Mouse (Mus musculus): ENCODE measurements at regions not wholly inside any gene's neighbourhood (a gene's known extent, or its start where the extent isn't known, plus 50 kb on each side); places are given as distances from the start of the nearest gene placed in this dataset.
"Not testable (repeated sequence)": the region's sequence is repeated elsewhere in the genome, so short reads cannot be mapped to it uniquely, and the experiment has no call there.

DNA sequence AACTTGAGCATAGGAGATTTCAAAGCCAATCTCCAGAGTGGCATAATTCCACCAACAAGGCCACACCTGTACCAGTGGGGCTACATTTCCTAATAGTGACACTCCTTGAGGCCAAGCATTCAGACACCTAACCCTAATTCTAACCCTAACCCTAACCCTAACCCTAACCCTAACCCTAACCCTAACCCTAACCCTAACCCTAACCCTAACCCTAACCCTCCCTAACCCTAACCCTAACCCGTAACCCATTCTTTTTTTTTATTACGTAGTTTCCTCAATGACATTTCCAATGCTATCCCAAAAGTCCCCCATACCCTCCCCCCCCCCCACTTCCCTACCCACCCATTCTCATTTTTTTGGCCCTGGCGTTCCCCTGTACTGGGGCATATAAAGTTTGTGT, 609.9 kb upstream of the Map3k7 start:
- H3K4me1 ChIP-seq (ENCODE audit: control insufficient read depth, insufficient read depth, low read length); H3K9ac ChIP-seq (ENCODE audit: low read depth, low read length); H3K27me3 ChIP-seq (ENCODE audit: control insufficient read depth, insufficient read depth, low read length); ATAC-seq (ENCODE audit: low FRiP score, low TSS enrichment); H3K27ac ChIP-seq (ENCODE audit: low read depth, low read length); H3K9me3 ChIP-seq (ENCODE audit: control insufficient read depth, low read length); H3K36me3 ChIP-seq (ENCODE audit: control insufficient read depth, insufficient read depth, low read length); H3K4me2 ChIP-seq (replicated peaks; ENCODE audit: low read depth, low read length); H3K4me3 ChIP-seq (ENCODE audit: low read length): not testable (repeated sequence)
- 100% methylated on average over 2 of the region's 3 CpGs for WGBS

DNA sequence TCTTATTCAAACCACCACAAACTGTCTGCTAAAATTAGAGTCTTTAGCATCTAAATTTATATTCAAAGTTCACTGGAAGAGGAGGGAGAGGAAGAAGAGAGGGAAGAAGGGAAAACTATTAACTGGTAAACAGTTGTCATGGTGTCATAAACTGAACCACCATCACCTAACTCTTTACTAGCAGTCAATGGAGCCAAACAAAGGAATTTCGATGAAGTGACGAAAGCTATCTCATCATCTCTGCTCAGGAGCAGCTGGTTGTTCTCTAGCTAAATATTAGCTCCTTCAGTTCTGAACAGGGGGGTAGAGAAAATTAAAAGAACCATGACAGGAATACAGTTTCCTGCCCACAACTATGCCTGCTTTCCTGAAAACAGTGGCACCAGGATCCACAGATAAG, 608.9 kb upstream of the Map3k7 start:
- H3K4me2 ChIP-seq (replicated peaks; ENCODE audit: low read depth, low read length) = no peak overlapping the region
- no peaks in the 10 kb centered on the region for H3K27me3 ChIP-seq (ENCODE audit: control insufficient read depth, insufficient read depth, low read length)
- no peaks in the 10 kb centered on the region for H3K9me3 ChIP-seq (ENCODE audit: control insufficient read depth, low read length)
- no peak overlapping the region for H3K27ac ChIP-seq (ENCODE audit: low read depth, low read length)
- no peaks in the 10 kb centered on the region for H3K36me3 ChIP-seq (ENCODE audit: control insufficient read depth, insufficient read depth, low read length)
- H3K4me1 ChIP-seq (ENCODE audit: control insufficient read depth, insufficient read depth, low read length) = no peaks in the 10 kb centered on the region
- H3K9ac ChIP-seq (ENCODE audit: low read depth, low read length) = no peak overlapping the region
- WGBS = 56% methylated on average over 2 of the region's 2 CpGs
- H3K4me3 ChIP-seq (ENCODE audit: low read length) = no peak overlapping the region
- ATAC-seq (ENCODE audit: low FRiP score, low TSS enrichment) = no peak

DNA sequence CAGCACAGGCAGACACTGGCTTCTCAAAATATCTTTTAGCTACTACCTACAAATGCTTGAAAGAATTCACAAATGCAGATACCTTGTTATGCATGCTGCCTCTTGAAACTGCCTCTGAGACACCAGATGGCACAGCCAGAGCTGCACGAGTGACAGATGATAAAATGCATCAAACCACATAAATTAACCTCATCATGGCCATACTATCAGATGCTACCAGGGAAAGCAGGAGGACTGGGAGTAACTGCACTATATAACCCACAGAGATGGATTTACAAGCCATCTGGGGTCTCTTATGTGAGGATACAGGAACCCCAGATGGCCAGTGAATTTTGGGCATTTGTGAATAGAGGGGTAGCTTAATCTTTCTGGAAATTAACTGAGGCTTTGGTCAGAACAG, 597.7 kb upstream of the Map3k7 start:
- Histone ChIP-seq H3K9ac (ENCODE audit: low read depth, low read length) (no peak overlapping the region), H3K4me2 (replicated peaks; ENCODE audit: low read depth, low read length) (no peak overlapping the region), H3K4me3 (ENCODE audit: low read length) (no peak overlapping the region), H3K36me3 (ENCODE audit: control insufficient read depth, insufficient read depth, low read length) (no peaks in the 10 kb centered on the region), H3K4me1 (ENCODE audit: control insufficient read depth, insufficient read depth, low read length) (no peaks in the 10 kb centered on the region), H3K27me3 (ENCODE audit: control insufficient read depth, insufficient read depth, low read length) (no peaks in the 10 kb centered on the region), H3K9me3 (ENCODE audit: control insufficient read depth, low read length) (no peaks in the 10 kb centered on the region), H3K27ac (ENCODE audit: low read depth, low read length) (no peak overlapping the region)
- WGBS = 55% methylated on average over 1 of the region's 1 CpGs
- no peak for ATAC-seq (ENCODE audit: low FRiP score, low TSS enrichment)

DNA sequence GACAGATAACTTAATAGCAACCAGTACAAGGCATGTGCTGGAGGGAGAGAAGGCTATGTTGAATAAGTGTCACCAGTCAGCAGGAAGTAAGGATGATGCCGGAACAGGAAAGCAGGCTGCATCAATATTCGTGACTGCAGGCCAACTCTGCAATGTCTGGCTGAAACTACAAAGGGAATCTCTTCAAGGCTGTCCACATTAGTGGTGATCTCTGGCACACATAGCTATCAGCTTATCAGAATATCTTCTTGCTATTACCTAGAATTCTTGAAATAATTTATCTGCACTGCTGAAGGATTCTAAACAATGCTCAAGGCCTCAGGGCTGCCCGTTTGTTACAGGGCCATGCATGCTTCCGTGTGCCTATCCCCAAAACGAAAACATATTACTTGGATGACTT, 596.9 kb upstream of the Map3k7 start:
- H3K36me3 ChIP-seq (ENCODE audit: control insufficient read depth, insufficient read depth, low read length) = no peaks in the 10 kb centered on the region
- no peaks in the 10 kb centered on the region for H3K27me3 ChIP-seq (ENCODE audit: control insufficient read depth, insufficient read depth, low read length)
- H3K4me3 ChIP-seq (ENCODE audit: low read length) = no peak overlapping the region
- no peak overlapping the region for H3K9ac ChIP-seq (ENCODE audit: low read depth, low read length)
- H3K4me2 ChIP-seq (replicated peaks; ENCODE audit: low read depth, low read length) = no peak overlapping the region
- 87% methylated on average over 5 of the region's 5 CpGs for WGBS
- no peak for ATAC-seq (ENCODE audit: low FRiP score, low TSS enrichment)
- no peak overlapping the region for H3K27ac ChIP-seq (ENCODE audit: low read depth, low read length)
- no peaks in the 10 kb centered on the region for H3K4me1 ChIP-seq (ENCODE audit: control insufficient read depth, insufficient read depth, low read length)
- H3K9me3 ChIP-seq (ENCODE audit: control insufficient read depth, low read length) = no peaks in the 10 kb centered on the region

GRCm38 (mm10) chr4:31370062-31370461, 593.8 kb upstream of the Map3k7 start:
- H3K9ac ChIP-seq (ENCODE audit: low read depth, low read length) = no peak overlapping the region
- WGBS = 60% methylated on average over 7 of the region's 7 CpGs
- H3K27ac ChIP-seq (ENCODE audit: low read depth, low read length) = no peak overlapping the region

DNA sequence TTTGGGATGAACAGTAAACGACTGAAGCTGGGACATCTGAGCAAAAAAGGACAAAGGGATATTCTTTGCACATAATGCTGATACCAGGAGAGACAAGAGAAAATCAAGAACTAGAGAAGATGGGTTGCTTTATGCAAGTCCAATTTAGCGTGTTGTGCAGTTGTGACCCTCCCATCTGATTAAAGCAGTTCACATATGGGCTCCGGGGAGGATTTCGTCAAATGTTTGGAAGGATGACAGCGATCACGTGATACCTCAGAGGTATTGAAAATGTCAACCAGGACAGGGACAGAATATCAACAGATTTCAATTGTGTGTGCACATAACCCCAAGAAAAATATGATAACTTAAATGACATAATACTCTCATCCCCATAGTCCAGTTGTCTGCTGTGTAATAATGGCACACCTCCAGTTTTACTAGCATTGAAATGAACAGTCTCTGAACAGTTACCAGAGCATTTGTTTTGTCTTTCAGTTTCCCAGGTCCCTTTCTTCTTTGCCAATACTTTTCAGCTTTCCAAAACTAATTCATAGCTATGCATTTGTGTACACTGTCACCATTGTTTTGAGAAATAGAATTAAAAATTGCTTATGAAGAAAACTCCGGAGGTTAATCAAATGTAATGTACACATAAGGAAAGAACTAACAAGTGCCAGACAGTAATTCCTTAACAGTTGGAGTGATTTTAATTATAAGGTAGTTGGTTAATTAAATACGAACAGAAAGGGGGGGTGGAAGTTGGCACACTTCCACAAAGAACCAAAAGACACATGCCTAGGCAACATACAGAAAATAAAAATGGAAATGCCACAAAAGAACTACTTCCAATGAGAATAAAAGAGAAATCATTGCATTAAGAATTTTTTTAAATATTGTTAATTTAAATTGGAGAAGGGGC, 582.6 kb upstream of the Map3k7 start:
- no peak overlapping the region for H3K4me2 ChIP-seq (replicated peaks; ENCODE audit: low read depth, low read length)
- H3K27ac ChIP-seq (ENCODE audit: low read depth, low read length) = no peak overlapping the region
- WGBS = 94% methylated on average over 8 of the region's 8 CpGs
- H3K9ac ChIP-seq (ENCODE audit: low read depth, low read length) = no peak overlapping the region
- no peaks in the 10 kb centered on the region for H3K9me3 ChIP-seq (ENCODE audit: control insufficient read depth, low read length)
- no peaks in the 10 kb centered on the region for H3K4me1 ChIP-seq (ENCODE audit: control insufficient read depth, insufficient read depth, low read length)
- H3K36me3 ChIP-seq (ENCODE audit: control insufficient read depth, insufficient read depth, low read length) = no peaks in the 10 kb centered on the region
- no peaks in the 10 kb centered on the region for H3K27me3 ChIP-seq (ENCODE audit: control insufficient read depth, insufficient read depth, low read length)
- ATAC-seq (ENCODE audit: low FRiP score, low TSS enrichment) = no peak
- H3K4me3 ChIP-seq (ENCODE audit: low read length) = no peak overlapping the region

More at GRCm38 (mm10) chr4:31370062-31370461, 593.8 kb upstream of the Map3k7 start:
- Histone ChIP-seq H3K4me3 (ENCODE audit: low read length) (no peak overlapping the region), H3K4me2 (replicated peaks; ENCODE audit: low read depth, low read length) (no peak overlapping the region), H3K9me3 (ENCODE audit: control insufficient read depth, low read length) (no peaks in the 10 kb centered on the region), H3K4me1 (ENCODE audit: control insufficient read depth, insufficient read depth, low read length) (no peaks in the 10 kb centered on the region), H3K36me3 (ENCODE audit: control insufficient read depth, insufficient read depth, low read length) (no peaks in the 10 kb centered on the region), H3K27me3 (ENCODE audit: control insufficient read depth, insufficient read depth, low read length) (no peaks in the 10 kb centered on the region)
- no peak for ATAC-seq (ENCODE audit: low FRiP score, low TSS enrichment)

- Histone ChIP-seq H3K4me3 (ENCODE audit: low read length) (no peak overlapping the region), H3K4me1 (ENCODE audit: control insufficient read depth, insufficient read depth, low read length) (no peaks in the 10 kb centered on the region), H3K36me3 (ENCODE audit: control insufficient read depth, insufficient read depth, low read length) (no peaks in the 10 kb centered on the region), H3K27me3 (ENCODE audit: control insufficient read depth, insufficient read depth, low read length) (no peaks in the 10 kb centered on the region), H3K9ac (ENCODE audit: low read depth, low read length) (no peak overlapping the region), H3K27ac (ENCODE audit: low read depth, low read length) (no peak overlapping the region), H3K4me2 (replicated peaks; ENCODE audit: low read depth, low read length) (no peak overlapping the region), H3K9me3 (ENCODE audit: control insufficient read depth, low read length) (no peaks in the 10 kb centered on the region)
- ATAC-seq (ENCODE audit: low FRiP score, low TSS enrichment) = no peak
- WGBS = 57% methylated on average over 4 of the region's 4 CpGs
These were observed 570.8 kb upstream of the Map3k7 start for GRCm38 (mm10) chr4:31392932-31393632.

DNA sequence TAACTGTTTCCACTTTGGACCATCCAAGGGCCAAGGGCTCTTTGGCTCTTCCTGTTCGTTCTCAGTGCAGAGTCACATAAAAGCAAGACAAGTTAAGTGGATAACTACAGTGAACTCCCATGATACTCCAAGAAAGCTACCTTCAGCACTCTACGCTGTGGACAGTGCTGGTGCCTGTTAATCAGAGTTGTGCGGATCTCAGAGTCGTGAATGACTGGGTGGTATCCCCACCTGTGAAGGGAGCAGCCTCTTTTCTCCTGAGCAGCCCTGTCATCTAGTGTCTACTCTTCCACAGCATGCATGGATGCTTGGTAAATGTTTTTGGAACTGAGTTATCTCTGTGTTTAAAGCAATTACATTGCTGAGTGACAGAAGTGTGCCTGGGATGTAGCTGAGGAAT, 568.4 kb upstream of the Map3k7 start:
- Histone ChIP-seq H3K4me1 (ENCODE audit: control insufficient read depth, insufficient read depth, low read length) (no peaks in the 10 kb centered on the region), H3K4me3 (ENCODE audit: low read length) (no peak overlapping the region), H3K9ac (ENCODE audit: low read depth, low read length) (no peak overlapping the region), H3K27ac (ENCODE audit: low read depth, low read length) (no peak overlapping the region), H3K9me3 (ENCODE audit: control insufficient read depth, low read length) (no peaks in the 10 kb centered on the region), H3K36me3 (ENCODE audit: control insufficient read depth, insufficient read depth, low read length) (no peaks in the 10 kb centered on the region), H3K27me3 (ENCODE audit: control insufficient read depth, insufficient read depth, low read length) (no peaks in the 10 kb centered on the region), H3K4me2 (replicated peaks; ENCODE audit: low read depth, low read length) (no peak overlapping the region)
- 61% methylated on average over 4 of the region's 4 CpGs for WGBS
- no peak for ATAC-seq (ENCODE audit: low FRiP score, low TSS enrichment)

GRCm38 (mm10) chr4:31403976-31404375, 559.9 kb upstream of the Map3k7 start:
- Histone ChIP-seq H3K9ac (ENCODE audit: low read depth, low read length) (no peak overlapping the region), H3K9me3 (ENCODE audit: control insufficient read depth, low read length) (no peaks in the 10 kb centered on the region), H3K4me2 (replicated peaks; ENCODE audit: low read depth, low read length) (no peak overlapping the region), H3K27ac (ENCODE audit: low read depth, low read length) (no peak overlapping the region), H3K4me1 (ENCODE audit: control insufficient read depth, insufficient read depth, low read length) (no peaks in the 10 kb centered on the region), H3K27me3 (ENCODE audit: control insufficient read depth, insufficient read depth, low read length) (no peaks in the 10 kb centered on the region), H3K4me3 (ENCODE audit: low read length) (no peak overlapping the region), H3K36me3 (ENCODE audit: control insufficient read depth, insufficient read depth, low read length) (no peaks in the 10 kb centered on the region)
- ATAC-seq (ENCODE audit: low FRiP score, low TSS enrichment) = no peak
- 62% methylated on average over 8 of the region's 8 CpGs for WGBS
